Mouse (Mus musculus): ENCODE results near the gene Apbb1. TPM values are rescaled to one million over a fixed set of nuclear protein-coding genes. Genes with fewer than 3 reads are reported as not detected.

Gene Apbb1
- polyA plus RNA-seq, 1 experiment from 2014 or later, result 58.3 TPM

DNA sequence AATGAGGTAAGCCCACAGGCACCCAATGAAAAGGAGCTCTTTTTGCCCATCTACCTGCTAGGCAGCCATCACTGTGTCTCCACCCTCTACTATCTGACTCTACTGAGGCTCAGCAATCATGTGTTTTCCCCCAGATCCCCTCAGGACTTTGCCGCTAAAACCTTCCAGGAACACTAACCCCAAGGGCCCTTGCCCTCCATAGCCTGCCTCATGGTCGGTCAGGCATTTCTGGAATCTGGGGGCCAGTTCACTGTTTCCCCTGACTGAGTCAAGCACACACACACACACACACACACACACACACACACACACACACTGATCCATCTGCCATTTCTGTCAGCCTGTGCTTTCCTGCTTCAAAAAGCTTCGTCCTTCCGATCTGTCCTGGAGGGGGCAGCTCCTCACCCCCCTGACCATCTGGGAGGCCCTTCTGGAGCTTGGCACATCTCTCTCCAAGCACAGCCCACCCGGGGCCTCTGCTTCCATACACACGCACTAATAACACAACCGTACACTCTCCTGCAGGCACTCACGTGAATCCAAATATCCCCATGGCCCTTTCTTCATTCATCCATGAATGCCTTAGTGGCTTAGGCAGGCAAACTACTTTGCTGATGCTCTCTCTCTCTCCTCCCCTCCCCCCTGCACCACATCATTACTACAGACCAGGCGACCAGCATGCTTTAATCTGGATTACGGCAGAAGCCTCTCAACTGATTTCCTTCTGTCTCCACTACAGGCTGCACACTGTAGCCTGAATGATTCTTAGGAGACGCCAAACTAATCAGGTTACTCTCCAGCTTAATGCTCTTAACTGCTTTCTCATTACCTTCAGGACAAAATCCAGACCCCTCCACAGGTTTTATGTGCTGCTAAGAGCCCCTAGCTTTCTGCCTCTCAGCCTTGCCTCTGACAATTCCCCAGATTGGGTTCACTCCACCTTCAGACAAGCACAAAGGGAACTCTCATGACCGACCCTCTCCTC lies 11.6 kb downstream of the Apbb1 start:
- H3K9me3 ChIP-seq, result no peaks in the 10 kb centered on the region
- H3K36me3 ChIP-seq, result peaks cover 61% of the 10 kb centered on the region
- peaks cover 26% of the 10 kb centered on the region for H3K4me1 ChIP-seq
- 26% methylated on average over 12 of the region's 12 CpGs for WGBS
- H3K27ac ChIP-seq, result no peak overlapping the region
- H3K9ac ChIP-seq, result no peak overlapping the region
- ATAC-seq (ENCODE audit: low FRiP score, low read depth), result no peak
- no peak overlapping the region for H3K4me3 ChIP-seq
- H3K4me2 ChIP-seq (replicated peaks), result peak overlapping the region; percentile 9; the same call in 1 of the 2 replicates
- H3K27me3 ChIP-seq, result no peaks in the 10 kb centered on the region

DNA sequence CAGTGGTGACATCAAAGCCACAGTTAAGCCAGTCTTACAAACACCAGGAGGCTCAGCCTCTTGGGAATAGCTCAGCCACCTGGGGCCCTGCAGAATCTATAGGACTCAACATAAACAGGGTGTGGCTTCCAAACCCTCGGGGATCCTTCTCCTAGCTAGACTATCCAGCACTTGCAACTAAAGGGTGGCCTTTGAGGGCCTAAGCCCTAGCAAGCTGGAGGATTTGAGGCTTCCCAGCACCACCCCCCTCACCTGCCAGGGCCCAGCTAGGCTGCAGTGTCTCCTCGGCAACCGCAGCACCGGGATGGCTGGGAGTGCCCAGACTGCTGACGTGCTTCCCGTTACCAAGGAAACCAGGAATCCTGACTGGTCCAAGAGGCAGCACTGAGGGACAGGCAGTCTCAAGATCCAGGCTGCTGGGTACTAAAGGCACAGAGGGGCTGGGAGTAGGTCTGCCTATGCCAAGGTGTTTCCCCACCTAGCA lies 12.4 kb downstream of the Apbb1 start:
- WGBS, result 5% methylated on average over 6 of the region's 6 CpGs
- Histone ChIP-seq H3K9ac (peak overlapping the region; percentile 31; the same call in 1 of the 2 replicates), H3K27me3 (no peaks in the 10 kb centered on the region), H3K4me3 (no peak overlapping the region), H3K27ac (no peak overlapping the region), H3K4me2 (replicated peaks) (no peak overlapping the region), H3K9me3 (no peaks in the 10 kb centered on the region), H3K4me1 (peaks cover 26% of the 10 kb centered on the region), H3K36me3 (peaks cover 61% of the 10 kb centered on the region)
- ATAC-seq (ENCODE audit: low FRiP score, low read depth), result peak; percentile 68

DNA sequence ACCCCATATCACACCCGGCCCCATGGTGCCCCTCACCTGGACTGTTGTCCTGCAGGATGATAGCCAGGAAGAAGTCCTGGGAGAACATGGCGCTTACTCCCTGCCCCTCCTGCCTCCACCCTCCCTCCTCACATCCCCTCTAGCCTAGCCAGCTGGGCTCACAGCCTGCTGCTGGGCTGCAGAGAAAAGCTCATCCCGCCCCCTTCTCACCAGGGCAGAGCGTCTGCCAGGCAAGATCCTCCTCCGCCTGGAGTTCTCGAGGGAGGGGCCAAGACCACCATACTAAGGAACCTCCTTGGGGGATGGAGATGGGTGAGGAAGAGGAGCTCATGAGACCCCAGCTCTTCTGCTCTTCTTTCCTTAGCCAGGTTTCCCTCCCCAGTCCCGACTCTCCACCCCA lies 12.9 kb downstream of the Apbb1 start:
- Histone ChIP-seq H3K27ac (no peak overlapping the region), H3K27me3 (no peaks in the 10 kb centered on the region), H3K9ac (peak overlapping the region; percentile 31; the same call in 1 of the 2 replicates), H3K4me3 (no peak overlapping the region), H3K4me2 (replicated peaks) (no peak overlapping the region), H3K4me1 (peaks cover 26% of the 10 kb centered on the region), H3K9me3 (no peaks in the 10 kb centered on the region), H3K36me3 (peaks cover 61% of the 10 kb centered on the region)
- ATAC-seq (ENCODE audit: low FRiP score, low read depth), result no peak
- WGBS, result 29% methylated on average over 7 of the region's 7 CpGs

DNA sequence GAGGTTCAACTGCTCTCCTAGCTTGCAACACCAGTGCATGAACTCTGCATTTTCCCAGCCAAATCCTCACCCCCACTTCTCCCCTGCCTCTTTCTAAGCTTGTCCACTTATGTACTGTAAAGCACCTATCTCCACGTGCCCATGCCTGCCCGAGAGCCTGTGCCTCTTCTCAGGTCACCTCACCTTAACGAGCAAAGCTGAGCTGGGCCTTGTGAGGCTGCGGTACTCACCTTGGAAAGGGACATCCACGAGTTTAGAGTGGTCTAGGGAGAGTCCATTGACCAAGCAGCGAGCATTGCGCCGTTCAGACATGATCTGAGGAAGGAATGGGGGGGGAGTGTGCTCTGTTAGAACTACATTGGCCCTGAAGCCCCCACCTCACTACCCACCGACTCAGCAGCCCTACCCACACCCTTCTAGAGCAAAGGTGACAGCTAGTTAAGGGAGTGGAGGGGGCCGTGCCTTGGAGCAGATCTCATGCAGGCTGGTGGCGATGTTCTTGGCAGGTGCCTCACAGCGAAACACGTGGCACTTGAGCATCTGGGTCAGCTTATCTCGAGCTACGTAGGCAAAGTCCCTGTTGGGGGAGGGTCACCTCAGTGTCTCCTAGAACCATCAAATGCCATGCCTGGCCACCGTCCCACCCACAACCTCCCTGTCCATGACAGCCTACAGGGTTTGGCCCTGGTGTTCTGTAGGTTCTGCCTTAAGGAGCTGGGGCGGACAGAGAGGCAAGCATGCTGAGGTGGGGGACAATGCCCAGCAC lies 16.2 kb downstream of the Apbb1 start:
- no peak overlapping the region for H3K9ac ChIP-seq
- ATAC-seq (ENCODE audit: low FRiP score, low read depth), result no peak
- no peak overlapping the region for H3K27ac ChIP-seq

DNA sequence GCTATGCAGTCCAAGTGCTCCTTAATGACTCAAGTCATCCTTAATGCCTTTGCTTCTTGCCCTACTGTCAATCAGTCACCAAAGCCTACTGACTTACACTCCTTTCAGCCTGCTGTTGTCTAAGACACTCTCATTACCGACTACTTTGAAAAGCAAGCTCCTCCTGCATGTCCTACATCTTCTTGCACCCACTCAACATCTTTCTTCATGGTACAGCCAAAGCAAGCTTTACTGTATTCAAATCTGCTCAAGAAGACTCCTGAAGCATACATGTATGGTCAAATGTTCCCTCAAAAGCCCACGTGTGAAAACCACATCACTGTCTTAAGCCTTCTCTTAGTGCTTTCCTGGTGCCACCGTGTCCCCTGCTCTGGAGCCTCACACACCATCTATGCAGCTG lies 18.1 kb downstream of the Apbb1 start:
- 78% methylated on average over 3 of the region's 3 CpGs for WGBS
- no peaks in the 10 kb centered on the region for H3K4me1 ChIP-seq
- H3K9ac ChIP-seq, result no peak overlapping the region
- ATAC-seq (ENCODE audit: low FRiP score, low read depth), result no peak
- H3K9me3 ChIP-seq, result no peaks in the 10 kb centered on the region
- no peak overlapping the region for H3K27ac ChIP-seq
- H3K4me2 ChIP-seq (replicated peaks), result no peak overlapping the region
- peaks cover 83% of the 10 kb centered on the region for H3K36me3 ChIP-seq
- H3K27me3 ChIP-seq, result no peaks in the 10 kb centered on the region
- H3K4me3 ChIP-seq, result no peak overlapping the region

More for the DNA sequence above, 16.2 kb downstream of the Apbb1 start:
- peaks cover 65% of the 10 kb centered on the region for H3K36me3 ChIP-seq
- H3K9me3 ChIP-seq, result no peaks in the 10 kb centered on the region
- H3K4me3 ChIP-seq, result no peak overlapping the region
- no peak overlapping the region for H3K4me2 ChIP-seq (replicated peaks)
- peaks cover 18% of the 10 kb centered on the region for H3K4me1 ChIP-seq
- WGBS, result 82% methylated on average over 17 of the region's 17 CpGs
- no peaks in the 10 kb centered on the region for H3K27me3 ChIP-seq

DNA sequence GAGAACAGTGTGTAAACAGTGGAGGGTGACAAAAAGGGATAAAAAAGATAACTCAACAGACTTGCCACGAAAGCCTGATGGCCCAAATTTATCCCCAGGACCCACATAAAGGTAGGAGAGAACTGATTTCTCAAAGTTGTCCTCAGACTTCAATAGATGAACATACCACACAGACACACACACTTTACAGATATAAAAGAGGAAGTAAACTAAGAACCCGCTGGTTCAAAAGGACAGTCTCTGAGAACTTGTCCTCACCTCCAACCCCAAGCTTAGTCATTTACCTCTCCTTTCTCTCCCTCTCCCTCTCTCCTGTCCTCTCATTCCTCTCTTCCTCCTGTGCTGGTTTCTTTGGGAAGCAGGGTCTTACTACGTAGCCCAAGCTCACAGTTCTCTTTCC lies 19.1 kb downstream of the Apbb1 start:
- H3K9ac ChIP-seq, result no peak overlapping the region
- no peak overlapping the region for H3K4me2 ChIP-seq (replicated peaks)
- no peak for ATAC-seq (ENCODE audit: low FRiP score, low read depth)
- no peak overlapping the region for H3K4me3 ChIP-seq
- H3K36me3 ChIP-seq, result peaks cover 86% of the 10 kb centered on the region
- H3K9me3 ChIP-seq, result no peaks in the 10 kb centered on the region
- H3K4me1 ChIP-seq, result no peaks in the 10 kb centered on the region
- 100% methylated on average over 3 of the region's 3 CpGs for WGBS
- no peaks in the 10 kb centered on the region for H3K27me3 ChIP-seq
- no peak overlapping the region for H3K27ac ChIP-seq

DNA sequence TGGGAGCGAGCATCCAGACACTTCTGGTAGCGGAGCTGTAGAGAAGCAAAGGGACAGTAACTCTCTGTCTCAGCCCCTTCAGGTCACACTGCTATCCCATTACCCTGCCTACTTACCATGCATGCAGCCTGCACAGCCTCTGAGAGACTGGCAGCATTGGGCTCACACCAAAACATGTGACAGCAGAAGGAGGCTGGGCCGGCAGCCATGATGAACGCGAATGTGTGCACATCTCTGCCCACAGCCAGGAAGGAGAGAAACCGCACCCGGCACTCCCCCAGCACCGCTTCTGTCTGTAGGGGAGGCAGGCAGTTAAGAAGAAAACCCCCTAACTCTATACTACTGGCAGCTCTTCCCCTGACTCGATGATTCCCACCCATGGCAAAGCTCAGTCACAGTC lies 22.4 kb downstream of the Apbb1 start:
- no peak for ATAC-seq (ENCODE audit: low FRiP score, low read depth)
- H3K4me1 ChIP-seq, result peaks cover 17% of the 10 kb centered on the region
- no peak overlapping the region for H3K27ac ChIP-seq
- no peak overlapping the region for H3K4me2 ChIP-seq (replicated peaks)
- WGBS, result 96% methylated on average over 8 of the region's 9 CpGs
- H3K27me3 ChIP-seq, result no peaks in the 10 kb centered on the region
- H3K36me3 ChIP-seq, result peaks cover 62% of the 10 kb centered on the region
- H3K9ac ChIP-seq, result no peak overlapping the region
- no peak overlapping the region for H3K4me3 ChIP-seq
- no peaks in the 10 kb centered on the region for H3K9me3 ChIP-seq

DNA sequence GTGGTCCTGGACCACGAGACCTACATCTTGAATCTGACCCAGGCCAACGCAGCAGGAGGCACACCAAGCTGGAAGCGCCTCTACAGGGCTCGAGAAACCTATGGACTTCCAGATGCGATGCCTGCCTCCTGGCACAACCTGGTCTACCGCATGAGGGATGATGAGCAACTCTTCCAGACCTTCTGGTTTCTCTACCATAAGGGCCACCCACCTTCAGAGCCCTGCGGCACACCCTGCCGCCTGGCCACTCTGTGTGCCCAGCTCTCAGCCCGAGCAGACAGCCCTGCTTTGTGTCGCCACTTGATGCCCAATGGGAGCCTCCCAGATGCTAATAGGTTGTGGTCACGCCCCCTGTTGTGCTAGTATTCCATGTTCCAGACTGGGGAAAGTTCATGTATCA lies 23.8 kb downstream of the Apbb1 start:
- Histone ChIP-seq H3K4me1 (peaks cover 17% of the 10 kb centered on the region), H3K9ac (no peak overlapping the region), H3K4me2 (replicated peaks) (no peak overlapping the region), H3K4me3 (no peak overlapping the region), H3K9me3 (no peaks in the 10 kb centered on the region), H3K27ac (no peak overlapping the region), H3K27me3 (no peaks in the 10 kb centered on the region), H3K36me3 (peaks cover 52% of the 10 kb centered on the region)
- WGBS, result 78% methylated on average over 11 of the region's 11 CpGs
- ATAC-seq (ENCODE audit: low FRiP score, low read depth), result no peak

DNA sequence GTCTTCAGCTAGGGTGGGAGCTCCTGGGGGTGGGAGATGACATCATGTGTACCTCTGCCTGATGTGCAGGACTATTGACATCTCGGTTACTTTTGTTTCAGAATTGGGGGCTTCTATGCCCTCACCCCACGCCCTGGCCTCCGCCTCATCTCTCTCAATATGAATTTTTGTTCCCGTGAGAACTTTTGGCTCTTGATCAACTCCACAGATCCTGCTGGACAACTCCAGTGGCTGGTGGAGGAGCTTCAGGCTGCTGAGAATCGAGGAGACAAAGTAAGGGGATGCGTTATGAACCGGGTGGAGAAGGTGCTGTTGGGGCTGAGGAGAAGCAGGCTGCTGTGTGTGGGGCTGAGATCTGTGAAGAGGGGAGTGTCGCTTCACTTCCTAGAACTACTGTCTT lies 25.0 kb downstream of the Apbb1 start:
- Histone ChIP-seq H3K4me3 (no peak overlapping the region), H3K27me3 (no peaks in the 10 kb centered on the region), H3K4me1 (peaks cover 17% of the 10 kb centered on the region), H3K36me3 (peaks cover 42% of the 10 kb centered on the region), H3K4me2 (replicated peaks) (no peak overlapping the region), H3K9me3 (no peaks in the 10 kb centered on the region), H3K27ac (no peak overlapping the region), H3K9ac (no peak overlapping the region)
- no peak for ATAC-seq (ENCODE audit: low FRiP score, low read depth)
- 91% methylated on average over 8 of the region's 8 CpGs for WGBS

DNA sequence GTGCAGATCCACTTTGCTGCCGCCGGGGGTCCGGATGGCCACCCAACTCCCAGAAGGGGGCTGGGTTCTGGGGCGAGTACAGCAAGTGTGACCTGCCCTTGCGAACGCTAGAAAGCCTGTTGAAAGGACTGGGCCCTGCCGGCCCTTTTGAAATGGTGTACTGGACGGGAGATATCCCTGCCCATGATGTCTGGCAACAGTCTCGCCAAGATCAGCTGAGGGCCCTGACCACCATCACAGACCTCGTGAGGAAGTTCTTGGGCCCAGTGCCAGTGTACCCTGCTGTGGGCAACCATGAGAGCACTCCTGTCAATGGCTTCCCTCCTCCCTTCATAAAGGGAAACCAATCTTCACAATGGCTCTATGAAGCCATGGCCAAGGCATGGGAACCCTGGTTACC lies 25.9 kb downstream of the Apbb1 start:
- no peak overlapping the region for H3K27ac ChIP-seq
- peak overlapping the region; percentile 71; the same call in 1 of the 2 replicates for H3K4me3 ChIP-seq
- H3K27me3 ChIP-seq, result no peaks in the 10 kb centered on the region
- H3K9ac ChIP-seq, result peak overlapping the region; percentile 78; the same call in 1 of the 2 replicates
- 88% methylated on average over 10 of the region's 10 CpGs for WGBS
- peaks cover 17% of the 10 kb centered on the region for H3K4me1 ChIP-seq
- no peak for ATAC-seq (ENCODE audit: low FRiP score, low read depth)
- H3K9me3 ChIP-seq, result no peaks in the 10 kb centered on the region
- H3K4me2 ChIP-seq (replicated peaks), result peak overlapping the region; percentile 73
- peaks cover 36% of the 10 kb centered on the region for H3K36me3 ChIP-seq

DNA sequence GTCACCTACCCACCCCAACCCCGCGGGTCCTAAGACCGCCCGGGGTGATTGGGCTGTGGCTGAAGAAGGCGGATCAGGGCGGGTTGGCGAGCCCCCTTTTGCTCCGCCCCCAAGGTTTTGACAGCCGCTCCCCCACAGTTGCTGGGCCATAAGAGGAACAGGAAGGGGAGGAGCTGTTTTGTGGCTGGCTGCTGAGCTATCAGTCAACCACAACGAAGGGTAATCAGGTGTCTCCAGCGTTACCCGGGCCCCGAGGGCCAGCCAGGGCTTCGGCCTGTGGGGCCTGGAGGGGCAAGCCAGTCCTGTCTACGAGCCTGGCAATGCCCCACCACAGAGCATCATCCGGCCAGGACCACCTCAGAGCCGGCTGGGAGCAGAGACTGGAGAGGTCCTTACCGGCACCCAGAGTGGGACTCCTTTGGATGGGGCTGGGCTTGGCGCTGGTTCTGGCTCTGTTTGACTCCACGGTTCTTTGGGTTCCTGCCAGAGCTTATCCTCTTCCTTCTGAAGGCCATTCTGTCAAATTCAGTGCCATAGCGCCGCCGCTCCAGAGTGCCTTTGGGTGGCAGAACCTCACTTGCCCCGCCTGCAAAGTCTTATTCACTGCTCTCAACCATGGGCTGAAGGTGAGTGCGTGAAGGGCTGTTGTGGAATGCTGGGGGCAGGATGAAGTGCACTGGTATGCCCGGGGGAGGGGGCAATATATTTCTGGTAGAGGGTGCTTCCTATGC lies 27.1 kb downstream of the Apbb1 start, which contains the start of gene Smpd1:
Gene Smpd1 (plus strand): TSS at position 149 of the 731 bp plus-strand sequence.
- H3K4me2 ChIP-seq (replicated peaks), result peak within 1 kb of the TSS; percentile 73
- H3K9me3 ChIP-seq, result no peaks in the 10 kb centered on the region
- peak; percentile 88 for ATAC-seq (ENCODE audit: low FRiP score, low read depth)
- H3K27ac ChIP-seq, result no peak within 1 kb of the TSS; the same call in 1 of the 2 replicates
- 4% methylated on average over 26 of the region's 26 CpGs for WGBS
- no peaks in the 10 kb centered on the region for H3K27me3 ChIP-seq
- H3K9ac ChIP-seq, result peak within 1 kb of the TSS; percentile 78
- peaks cover 29% of the 10 kb centered on the region for H3K36me3 ChIP-seq
- peak within 1 kb of the TSS; percentile 71 for H3K4me3 ChIP-seq
- peaks cover 18% of the 10 kb centered on the region for H3K4me1 ChIP-seq

Measured in limb, embryonic 13.5 days (tissue).